Mouse (Mus musculus): ENCODE data around the gene Mrpl55.

Mrpl55 gene

GRCm38 (mm10) chr11:59228122-59228953 lies 26.1 kb downstream of the Mrpl55 start, which contains the start of gene Arf1:
Arf1 (minus strand) TSS chr11:59228270.
- DNase-seq, result peak; percentile 99

GRCm38 (mm10) chr11:59230144-59230760 lies 28.0 kb downstream of the Mrpl55 start:
- peak; percentile 86 to 88 for DNase-seq

- no peak for DNase-seq
Observed at GRCm38 (mm10) chr11:59232797-59233196, 30.5 kb downstream of the Mrpl55 start.

- DNase-seq, result peak; percentile 96 to 97
Observed at GRCm38 (mm10) chr11:59238525-59239427, 36.5 kb downstream of the Mrpl55 start.

GRCm38 (mm10) chr11:59239428-59239785 lies 37.1 kb downstream of the Mrpl55 start:
- no peak for DNase-seq

- DNase-seq, result peak; percentile 69 to 81
Observed at GRCm38 (mm10) chr11:59239796-59240195, 37.5 kb downstream of the Mrpl55 start.

GRCm38 (mm10) chr11:59241841-59242240 lies 39.6 kb downstream of the Mrpl55 start:
- DNase-seq, result peak; percentile 31 to 41

GRCm38 (mm10) chr11:59243856-59244255 lies 41.6 kb downstream of the Mrpl55 start:
- DNase-seq, result no peak

- no peak for DNase-seq
Observed at GRCm38 (mm10) chr11:59248101-59248500, 45.8 kb downstream of the Mrpl55 start.
